Mouse (Mus musculus): Measurements from ENCODE around the gene Gsg1. TPM values are rescaled to one million over a fixed set of nuclear protein-coding genes. Genes with fewer than 3 reads are reported as not detected.

The Gsg1 gene
- polyA plus RNA-seq, 1 experiment from 2014 or later: 0.44 TPM

DNA sequence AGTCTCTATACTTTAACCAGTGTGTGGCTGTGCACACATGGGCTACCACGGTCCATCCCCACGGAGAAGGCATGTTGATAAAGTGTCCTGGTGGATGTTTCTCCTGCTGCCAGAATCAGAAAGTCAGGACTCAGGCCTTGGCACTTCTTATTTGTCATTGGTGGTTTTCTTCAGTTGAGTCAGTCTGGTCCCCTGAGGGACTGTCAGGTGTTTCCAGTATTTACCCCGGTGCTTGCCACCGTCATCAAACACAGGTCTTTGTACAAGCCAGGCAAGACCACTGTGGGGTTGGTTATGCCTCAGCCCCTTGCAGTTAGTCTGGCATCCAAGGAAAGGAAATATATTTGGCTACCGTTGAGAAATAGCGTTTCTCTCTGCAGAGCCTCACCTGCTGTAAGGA lies 23.6 kb downstream of the Gsg1 start:
- Histone ChIP-seq H3K9ac (no peak overlapping the region), H3K9me3 (no peaks in the 10 kb centered on the region), H3K27me3 (replicated peaks) (no peaks in the 10 kb centered on the region), H3K4me2 (replicated peaks) (no peak overlapping the region), H3K36me3 (peaks cover 43% of the 10 kb centered on the region), H3K4me1 (no peaks in the 10 kb centered on the region), H3K4me3 (no peak overlapping the region), H3K27ac (no peak overlapping the region)
- no peak for ATAC-seq (ENCODE audit: low FRiP score, low read depth)
- 88% methylated on average over 6 of the region's 6 CpGs for WGBS

- Histone ChIP-seq H3K4me2 (replicated peaks) (no peak overlapping the region), H3K27me3 (replicated peaks) (no peaks in the 10 kb centered on the region), H3K27ac (no peak overlapping the region), H3K9ac (no peak overlapping the region), H3K36me3 (peaks cover 37% of the 10 kb centered on the region), H3K4me3 (no peak overlapping the region), H3K4me1 (peaks cover 4% of the 10 kb centered on the region; the same call in 1 of the 2 replicates), H3K9me3 (no peaks in the 10 kb centered on the region)
- peak; percentile 70 for ATAC-seq (ENCODE audit: low FRiP score, low read depth)
- 52% methylated on average over 10 of the region's 10 CpGs for WGBS
Measured at GRCm38 (mm10) chr6:135228465-135228941, 25.6 kb downstream of the Gsg1 start.

DNA sequence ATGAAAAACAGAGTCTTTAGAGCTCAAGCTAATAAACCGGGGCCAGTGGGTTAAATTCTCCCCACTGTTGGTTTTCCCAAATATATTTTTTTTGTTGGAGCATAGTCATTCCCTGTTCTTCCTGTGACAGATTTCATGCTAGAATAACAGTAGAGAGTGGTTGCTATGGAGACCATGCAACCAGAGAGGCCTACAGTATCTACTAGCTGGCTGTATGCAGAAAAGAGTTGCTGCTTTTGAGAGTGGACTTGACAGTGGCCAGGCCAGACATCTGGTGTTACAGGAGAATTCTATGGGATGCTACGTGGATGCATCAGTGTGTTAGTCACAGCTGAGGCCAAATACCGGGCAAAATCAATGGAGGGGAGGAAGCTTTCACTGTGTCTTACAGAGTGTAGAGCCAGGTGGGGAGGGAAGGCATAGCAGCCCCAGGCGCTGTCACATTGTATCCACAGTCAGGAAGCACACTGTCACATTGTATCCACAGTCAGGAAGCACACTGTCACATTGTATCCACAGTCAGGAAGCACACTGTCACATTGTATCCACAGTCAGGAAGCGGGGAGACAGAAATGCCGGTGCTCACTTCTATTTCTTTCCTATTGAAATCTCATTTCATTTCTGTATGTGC lies 30.2 kb downstream of the Gsg1 start:
- Histone ChIP-seq H3K36me3 (peaks cover 29% of the 10 kb centered on the region; the same call in 1 of the 2 replicates), H3K27ac (no peak overlapping the region), H3K9me3 (no peaks in the 10 kb centered on the region), H3K4me3 (no peak overlapping the region), H3K27me3 (replicated peaks) (no peaks in the 10 kb centered on the region), H3K4me2 (replicated peaks) (no peak overlapping the region), H3K9ac (no peak overlapping the region), H3K4me1 (peaks cover 4% of the 10 kb centered on the region; the same call in 1 of the 2 replicates)
- ATAC-seq (ENCODE audit: low FRiP score, low read depth): peak; percentile 65; the same call in 1 of the 2 replicates
- 67% methylated on average over 6 of the region's 6 CpGs for WGBS

DNA sequence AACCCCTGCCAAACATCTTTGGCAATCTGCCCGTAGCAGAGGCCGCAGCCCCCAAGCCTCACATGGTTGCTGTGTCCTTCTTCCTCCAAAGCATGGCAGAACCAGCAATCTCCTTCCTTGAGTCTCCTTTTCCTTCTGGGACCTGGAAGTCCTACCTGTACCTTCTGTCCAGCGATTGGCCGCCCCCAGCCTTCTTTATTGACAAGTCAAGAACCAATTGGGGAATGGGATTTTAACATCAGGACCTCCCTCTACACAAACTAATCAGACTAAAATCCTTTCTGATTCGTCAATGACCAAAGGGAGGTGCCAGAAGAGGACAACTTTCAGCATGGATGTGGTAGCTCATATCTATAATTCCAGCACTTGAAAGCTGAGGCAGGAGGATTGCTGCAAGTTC lies 34.2 kb downstream of the Gsg1 start:
- Histone ChIP-seq H3K27ac (no peak overlapping the region), H3K36me3 (peaks cover 23% of the 10 kb centered on the region; the same call in 1 of the 2 replicates), H3K27me3 (replicated peaks) (no peaks in the 10 kb centered on the region), H3K4me2 (replicated peaks) (no peak overlapping the region), H3K4me3 (no peak overlapping the region), H3K9me3 (no peaks in the 10 kb centered on the region), H3K4me1 (peaks cover 4% of the 10 kb centered on the region; the same call in 1 of the 2 replicates), H3K9ac (no peak overlapping the region)
- ATAC-seq (ENCODE audit: low FRiP score, low read depth): no peak
- 94% methylated on average over 5 of the region's 5 CpGs for WGBS

DNA sequence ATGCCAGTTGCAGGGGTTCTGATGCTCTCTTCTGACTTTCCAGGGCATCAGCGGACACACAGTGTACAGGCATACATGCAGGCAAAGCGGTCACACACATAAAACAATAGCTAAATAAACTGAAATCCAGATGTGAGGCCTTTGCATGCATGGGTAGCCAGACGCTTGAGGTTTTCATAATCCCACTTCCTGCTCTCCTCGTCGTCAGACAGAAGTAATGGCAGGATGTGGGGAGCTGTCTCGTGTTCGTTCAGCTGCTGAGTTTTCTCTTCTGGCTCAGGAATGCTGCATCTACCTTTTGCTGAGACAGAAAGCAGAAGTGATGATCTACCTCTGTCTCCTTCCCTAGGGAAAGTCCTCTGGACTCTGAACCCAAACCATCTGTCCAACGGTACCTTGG lies 35.8 kb downstream of the Gsg1 start:
- H3K9ac ChIP-seq: no peak overlapping the region
- no peak overlapping the region for H3K27ac ChIP-seq
- no peak for ATAC-seq (ENCODE audit: low FRiP score, low read depth)
- H3K4me3 ChIP-seq: no peak overlapping the region
- no peaks in the 10 kb centered on the region for H3K4me1 ChIP-seq
- WGBS: 73% methylated on average over 8 of the region's 8 CpGs
- H3K4me2 ChIP-seq (replicated peaks): no peak overlapping the region
- H3K27me3 ChIP-seq (replicated peaks): no peaks in the 10 kb centered on the region
- H3K9me3 ChIP-seq: no peaks in the 10 kb centered on the region
- H3K36me3 ChIP-seq: peaks cover 30% of the 10 kb centered on the region; the same call in 1 of the 2 replicates

DNA sequence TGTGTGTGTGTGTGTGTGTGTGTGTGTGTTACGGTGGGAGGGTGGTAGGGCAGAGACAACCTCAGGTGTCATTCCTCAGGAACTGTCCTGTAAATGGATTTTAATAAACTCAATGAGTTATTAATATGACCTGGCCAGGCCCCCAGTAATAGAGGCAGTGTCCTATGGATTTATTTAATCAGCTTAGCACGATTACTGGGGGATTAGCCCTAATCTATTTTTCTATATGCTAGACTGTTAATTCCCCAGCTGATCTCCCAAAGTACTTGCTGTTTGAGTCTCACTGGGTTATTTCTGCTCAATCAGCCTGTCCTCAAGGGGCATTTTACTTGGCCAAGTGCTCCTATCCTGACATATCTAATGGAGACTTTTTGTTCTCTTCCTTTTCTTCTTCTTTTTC lies 41.5 kb downstream of the Gsg1 start:
- 98% methylated on average over 2 of the region's 2 CpGs for WGBS
- no peak for ATAC-seq (ENCODE audit: low FRiP score, low read depth)

GRCm38 (mm10) chr6:135211169-135211568 lies 43.0 kb downstream of the Gsg1 start:
- Histone ChIP-seq H3K4me2 (replicated peaks) (no peak overlapping the region), H3K36me3 (peaks cover 17% of the 10 kb centered on the region; the same call in 1 of the 2 replicates), H3K9me3 (no peaks in the 10 kb centered on the region), H3K4me1 (0 out of 2 replicates have a peak, but pooled peaks cover 6% of the 10 kb centered on the region), H3K27me3 (replicated peaks) (no peaks in the 10 kb centered on the region), H3K27ac (no peak overlapping the region), H3K4me3 (no peak overlapping the region), H3K9ac (no peak overlapping the region)
- ATAC-seq (ENCODE audit: low FRiP score, low read depth): no peak
- 74% methylated on average over 7 of the region's 7 CpGs for WGBS

More for the DNA sequence above, 41.5 kb downstream of the Gsg1 start:
- no peak overlapping the region for H3K9ac ChIP-seq
- 0 out of 2 replicates have a peak, but pooled peaks cover 6% of the 10 kb centered on the region for H3K4me1 ChIP-seq
- no peak overlapping the region for H3K4me3 ChIP-seq
- H3K9me3 ChIP-seq: no peaks in the 10 kb centered on the region
- H3K27ac ChIP-seq: no peak overlapping the region
- no peaks in the 10 kb centered on the region for H3K27me3 ChIP-seq (replicated peaks)
- H3K4me2 ChIP-seq (replicated peaks): no peak overlapping the region
- H3K36me3 ChIP-seq: peaks cover 27% of the 10 kb centered on the region; the same call in 1 of the 2 replicates

DNA sequence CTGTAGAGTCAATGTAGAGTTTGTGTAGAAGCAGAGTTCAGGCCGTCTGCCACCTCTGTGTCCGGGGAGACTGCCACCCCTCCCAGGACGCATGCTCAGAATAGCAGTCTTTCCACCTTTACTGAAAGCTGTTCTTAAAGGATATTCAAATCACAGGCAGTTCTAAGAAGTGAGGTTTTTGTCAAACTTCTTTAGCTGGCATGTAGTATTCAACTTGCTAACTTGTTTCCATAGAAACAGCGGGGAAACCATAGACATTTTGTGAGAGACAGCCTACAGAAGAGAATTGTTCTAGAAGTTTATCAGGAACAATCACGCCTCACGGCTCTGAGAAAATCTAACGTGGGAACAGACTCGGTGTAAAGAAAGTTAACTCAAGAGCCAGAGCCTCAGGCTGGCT lies 47.2 kb downstream of the Gsg1 start:
- WGBS: 45% methylated on average over 8 of the region's 8 CpGs
- H3K27ac ChIP-seq: no peak overlapping the region
- no peak for ATAC-seq (ENCODE audit: low FRiP score, low read depth)

GRCm38 (mm10) chr6:135205802-135206201 lies 48.3 kb downstream of the Gsg1 start:
- H3K27ac ChIP-seq: no peak overlapping the region
- H3K4me1 ChIP-seq: no peaks in the 10 kb centered on the region
- peaks cover 2% of the 10 kb centered on the region; the same call in 1 of the 2 replicates for H3K36me3 ChIP-seq
- 89% methylated on average over 4 of the region's 4 CpGs for WGBS
- H3K9me3 ChIP-seq: no peaks in the 10 kb centered on the region
- H3K4me3 ChIP-seq: no peak overlapping the region
- no peak overlapping the region for H3K4me2 ChIP-seq (replicated peaks)
- H3K27me3 ChIP-seq (replicated peaks): no peaks in the 10 kb centered on the region
- ATAC-seq (ENCODE audit: low FRiP score, low read depth): no peak
- no peak overlapping the region for H3K9ac ChIP-seq

More for the DNA sequence above, 47.2 kb downstream of the Gsg1 start:
- no peaks in the 10 kb centered on the region for H3K27me3 ChIP-seq (replicated peaks)
- H3K4me2 ChIP-seq (replicated peaks): no peak overlapping the region
- no peak overlapping the region for H3K9ac ChIP-seq
- no peak overlapping the region for H3K4me3 ChIP-seq
- H3K9me3 ChIP-seq: no peaks in the 10 kb centered on the region
- peaks cover 7% of the 10 kb centered on the region; the same call in 1 of the 2 replicates for H3K36me3 ChIP-seq
- 0 out of 2 replicates have a peak, but pooled peaks cover 6% of the 10 kb centered on the region for H3K4me1 ChIP-seq

GRCm38 (mm10) chr6:135204869-135205268 lies 49.3 kb downstream of the Gsg1 start:
- no peak overlapping the region for H3K9ac ChIP-seq
- no peaks in the 10 kb centered on the region for H3K9me3 ChIP-seq
- no peak for ATAC-seq (ENCODE audit: low FRiP score, low read depth)
- H3K36me3 ChIP-seq: peaks cover 2% of the 10 kb centered on the region; the same call in 1 of the 2 replicates
- no peak overlapping the region for H3K4me3 ChIP-seq
- H3K4me2 ChIP-seq (replicated peaks): no peak overlapping the region
- H3K27me3 ChIP-seq (replicated peaks): no peaks in the 10 kb centered on the region
- H3K27ac ChIP-seq: no peak overlapping the region
- WGBS: 66% methylated on average over 4 of the region's 4 CpGs
- H3K4me1 ChIP-seq: no peaks in the 10 kb centered on the region

GRCm38 (mm10) chr6:135203737-135204136 lies 50.4 kb downstream of the Gsg1 start:
- no peak overlapping the region for H3K4me3 ChIP-seq
- ATAC-seq (ENCODE audit: low FRiP score, low read depth): no peak
- H3K36me3 ChIP-seq: no peaks in the 10 kb centered on the region
- 68% methylated on average over 6 of the region's 6 CpGs for WGBS
- no peaks in the 10 kb centered on the region for H3K27me3 ChIP-seq (replicated peaks)
- no peak overlapping the region for H3K27ac ChIP-seq
- H3K4me1 ChIP-seq: no peaks in the 10 kb centered on the region
- H3K9me3 ChIP-seq: no peaks in the 10 kb centered on the region
- H3K4me2 ChIP-seq (replicated peaks): no peak overlapping the region
- H3K9ac ChIP-seq: no peak overlapping the region

GRCm38 (mm10) chr6:135202668-135203067 lies 51.5 kb downstream of the Gsg1 start:
- no peak overlapping the region for H3K27ac ChIP-seq
- H3K9ac ChIP-seq: no peak overlapping the region
- no peaks in the 10 kb centered on the region for H3K9me3 ChIP-seq
- ATAC-seq (ENCODE audit: low FRiP score, low read depth): no peak
- no peak overlapping the region for H3K4me3 ChIP-seq
- H3K4me2 ChIP-seq (replicated peaks): no peak overlapping the region
- no peaks in the 10 kb centered on the region for H3K36me3 ChIP-seq
- H3K27me3 ChIP-seq (replicated peaks): no peaks in the 10 kb centered on the region
- 89% methylated on average over 6 of the region's 6 CpGs for WGBS
- H3K4me1 ChIP-seq: peaks cover 2% of the 10 kb centered on the region

Measured in neural tube, embryonic 12.5 days (tissue).